Mouse (Mus musculus) midbrain, embryonic 11.5 days (tissue): Measurements from ENCODE around the gene Fndc3b. TPM values are rescaled to one million over a fixed set of nuclear protein-coding genes. Genes with fewer than 3 reads are reported as not detected.

Experiments
- ATAC-seq: fragments of 200-750 bp; cut with Nextera tagmentation; 2 replicates; pipeline ENCODE4 v1.8.0; 2017; ENCODE audit warnings: moderate TSS enrichment, moderate library complexity; ENCODE audit not compliant: low FRiP score
- DNase-seq: peaks from one replicate; pipeline ENCODE4 v3.0.0; 2015; ENCODE audit warnings: low spot score; ENCODE audit errors: missing footprints
- H3K27ac ChIP-seq: fragments of 300-500 bp; sonication (generic); 2 replicates; pipeline ENCODE4 v1.5.1; 2014; ENCODE audit warnings: low read depth, low read length
- H3K27me3 ChIP-seq: fragments of 300-500 bp; sonication (generic); 2 replicates; pipeline ENCODE4 v1.6.1; 2014; ENCODE audit warnings: mild to moderate bottlenecking, low read length, moderate library complexity, mixed read lengths; ENCODE audit not compliant: control insufficient read depth, insufficient read depth
- H3K36me3 ChIP-seq: fragments of 300-500 bp; sonication (generic); 2 replicates; pipeline ENCODE4 v1.6.1; 2014; ENCODE audit warnings: mild to moderate bottlenecking, low read length, moderate library complexity, mixed read lengths; ENCODE audit not compliant: control insufficient read depth, insufficient read depth
- H3K4me1 ChIP-seq: fragments of 300-500 bp; sonication (generic); 2 replicates; pipeline ENCODE4 v1.6.1; 2014; ENCODE audit warnings: low read length; ENCODE audit not compliant: control insufficient read depth, insufficient read depth
- H3K4me2 ChIP-seq: fragments of 300-500 bp; sonication (generic); 2 replicates; pipeline ENCODE4 v1.6.1; 2014; ENCODE audit warnings: mild to moderate bottlenecking, moderate library complexity
- H3K4me3 ChIP-seq: fragments of 300-500 bp; sonication (generic); 2 replicates; pipeline ENCODE4 v1.5.1; 2014; ENCODE audit warnings: low read depth, low read length
- H3K9ac ChIP-seq: fragments of 300-500 bp; sonication (generic); 2 replicates; pipeline ENCODE4 v1.6.1; 2014; ENCODE audit warnings: low read length
- H3K9me3 ChIP-seq: fragments of 300-500 bp; sonication (generic); 2 replicates; pipeline ENCODE4 v1.6.1; 2016; ENCODE audit warnings: low read length; ENCODE audit not compliant: control insufficient read depth
- WGBS: fragments of 180-500 bp; shearing (Covaris S2); extraction: QIAGEN DNeasy Blood & Tissue Kit; methylation state at CpG from one replicate; pipeline ENCODE4 v1.1.7; 2014; 5-methylcytosine and 5-hydroxymethylcytosine counted together
- polyA plus RNA-seq: library from polyadenylated mRNA; unstranded; fragments of >200 nt; fragmentation: Nextera tagmentation; extraction: Ambion mirVana; gene quantifications from 2 replicates; pipeline ENCODE4 v1.2.1, GENCODE M21; 2014

Gene Fndc3b
- polyA plus RNA-seq, 1 experiment from 2014 or later = 10.1 TPM

DNA sequence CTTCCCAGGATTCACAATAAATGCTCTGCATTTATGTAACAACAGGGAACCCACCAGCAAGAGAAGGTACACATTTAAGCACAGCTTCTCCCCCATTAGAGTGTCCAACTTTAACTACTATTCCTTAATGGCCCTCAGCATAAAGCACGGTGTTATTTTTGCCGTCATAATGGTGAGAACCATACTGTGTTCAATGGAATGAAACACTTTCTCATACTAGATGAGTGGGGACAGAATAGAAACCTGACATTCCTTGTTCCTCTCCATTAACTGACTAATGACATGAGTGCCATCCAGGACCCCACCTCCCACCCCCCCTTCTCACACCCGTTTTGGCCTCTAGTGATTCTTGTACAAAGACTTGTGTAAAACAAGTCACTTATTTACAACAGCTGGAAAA, 156.8 kb downstream of the Fndc3b start:
- 87% methylated on average over 3 of the region's 3 CpGs for WGBS
- no peak overlapping the region for H3K27ac ChIP-seq
- H3K4me1 ChIP-seq = no peaks in the 10 kb centered on the region
- H3K9ac ChIP-seq = no peak overlapping the region
- ATAC-seq (no peak), DNase-seq (no peak)
- H3K4me2 ChIP-seq = no peak overlapping the region
- H3K27me3 ChIP-seq = no peaks in the 10 kb centered on the region
- no peaks in the 10 kb centered on the region for H3K9me3 ChIP-seq
- no peak overlapping the region for H3K4me3 ChIP-seq
- no peaks in the 10 kb centered on the region; the same call in 1 of the 2 replicates for H3K36me3 ChIP-seq

DNA sequence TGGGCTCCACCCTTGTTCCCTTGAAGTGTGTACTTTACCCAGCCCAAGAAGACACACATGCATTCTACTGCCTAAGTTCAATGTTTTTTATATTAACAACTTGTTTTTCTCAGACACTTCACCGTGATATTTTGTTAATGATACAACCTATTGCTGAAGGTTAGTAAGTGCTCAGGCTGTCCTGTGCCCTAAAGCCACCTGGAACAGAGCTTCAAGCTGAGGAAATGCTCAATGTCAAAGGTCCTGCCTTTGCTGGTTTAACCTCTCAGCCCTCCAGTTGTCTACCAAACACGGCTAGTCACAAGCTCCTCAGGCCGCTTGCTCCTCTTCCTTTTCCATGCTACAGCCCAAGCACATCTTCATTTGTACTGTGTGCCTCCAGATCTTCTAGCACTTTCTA, 157.3 kb downstream of the Fndc3b start:
- ATAC-seq (no peak), DNase-seq (no peak)
- Histone ChIP-seq H3K27me3 (no peaks in the 10 kb centered on the region), H3K9ac (no peak overlapping the region), H3K4me1 (no peaks in the 10 kb centered on the region), H3K27ac (no peak overlapping the region), H3K4me3 (no peak overlapping the region), H3K36me3 (no peaks in the 10 kb centered on the region; the same call in 1 of the 2 replicates), H3K4me2 (no peak overlapping the region), H3K9me3 (no peaks in the 10 kb centered on the region)
- 88% methylated on average over 3 of the region's 3 CpGs for WGBS

DNA sequence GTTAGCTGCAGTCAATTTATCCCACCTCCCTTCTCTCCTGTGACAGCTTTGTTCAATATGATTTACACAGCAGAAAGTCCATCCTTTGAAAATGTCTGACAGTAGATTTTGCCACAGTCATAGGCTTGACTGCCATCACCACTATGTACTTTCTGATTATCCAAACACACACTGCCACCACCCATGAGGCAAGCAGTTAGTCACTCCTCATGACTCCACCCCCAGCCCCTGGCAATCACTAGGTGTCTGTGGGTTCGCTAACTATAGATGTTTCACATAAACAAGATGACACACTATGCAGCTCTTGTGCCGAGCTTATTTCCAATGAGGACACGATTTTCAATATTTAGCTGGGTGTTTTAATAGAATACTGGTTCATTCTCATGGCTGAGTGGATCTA, 160.1 kb downstream of the Fndc3b start:
- Histone ChIP-seq H3K36me3 (no peaks in the 10 kb centered on the region; the same call in 1 of the 2 replicates), H3K27ac (no peak overlapping the region), H3K4me1 (no peaks in the 10 kb centered on the region), H3K9ac (no peak overlapping the region), H3K4me3 (no peak overlapping the region), H3K27me3 (no peaks in the 10 kb centered on the region), H3K9me3 (no peaks in the 10 kb centered on the region), H3K4me2 (no peak overlapping the region)
- WGBS = 94% methylated on average over 3 of the region's 3 CpGs
- ATAC-seq = no peak
- DNase-seq = no peak

DNA sequence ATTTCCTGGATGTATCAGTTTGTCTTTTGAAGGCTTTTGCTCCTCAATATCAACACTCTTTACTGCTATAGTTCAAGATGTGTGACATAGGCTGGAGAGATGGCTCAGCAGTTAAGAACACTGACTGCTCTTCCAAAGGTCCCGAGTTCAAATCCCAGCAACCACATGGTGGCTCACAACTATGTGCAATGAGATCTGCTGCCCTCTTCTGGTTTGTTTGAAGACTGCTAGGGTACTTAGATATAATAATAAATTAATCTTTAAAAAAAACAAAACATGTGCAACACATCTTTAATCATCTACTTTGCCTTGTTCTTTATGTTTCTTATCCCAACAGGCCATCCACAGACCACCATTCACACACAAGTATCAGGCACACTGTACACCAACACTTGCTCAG, 160.7 kb downstream of the Fndc3b start:
- H3K27me3 ChIP-seq = no peaks in the 10 kb centered on the region
- no peaks in the 10 kb centered on the region for H3K4me1 ChIP-seq
- H3K4me2 ChIP-seq = no peak overlapping the region
- H3K9ac ChIP-seq = no peak overlapping the region
- no peaks in the 10 kb centered on the region for H3K9me3 ChIP-seq
- DNase-seq = no peak
- H3K36me3 ChIP-seq = no peaks in the 10 kb centered on the region; the same call in 1 of the 2 replicates
- H3K27ac ChIP-seq = no peak overlapping the region
- no peak for ATAC-seq
- H3K4me3 ChIP-seq = no peak overlapping the region
- WGBS = 89% methylated on average over 1 of the region's 1 CpGs

DNA sequence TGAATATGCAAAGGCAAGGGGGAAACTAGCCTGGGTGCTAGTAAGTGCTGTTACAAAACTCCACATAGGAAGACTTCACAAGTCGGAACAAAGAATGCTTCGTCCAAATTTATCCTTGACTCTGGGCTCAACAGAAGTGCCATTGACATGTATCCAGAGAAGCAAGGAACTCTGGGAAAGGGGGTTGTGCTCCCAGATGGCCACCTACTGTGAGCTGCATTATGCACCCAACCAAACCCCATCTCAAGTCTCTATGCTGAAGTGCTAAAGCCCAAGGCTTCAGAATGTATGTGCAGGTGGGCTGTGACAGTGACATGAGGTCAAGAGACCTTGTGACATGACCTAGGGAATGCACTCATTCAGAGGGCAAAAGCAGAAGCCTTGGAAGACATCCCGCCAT, 165.5 kb downstream of the Fndc3b start:
- Histone ChIP-seq H3K27ac (no peak overlapping the region), H3K4me3 (no peak overlapping the region), H3K4me1 (no peaks in the 10 kb centered on the region), H3K9ac (no peak overlapping the region), H3K36me3 (no peaks in the 10 kb centered on the region), H3K9me3 (no peaks in the 10 kb centered on the region), H3K27me3 (no peaks in the 10 kb centered on the region), H3K4me2 (no peak overlapping the region)
- ATAC-seq (no peak), DNase-seq (no peak)
- 90% methylated on average over 3 of the region's 3 CpGs for WGBS

DNA sequence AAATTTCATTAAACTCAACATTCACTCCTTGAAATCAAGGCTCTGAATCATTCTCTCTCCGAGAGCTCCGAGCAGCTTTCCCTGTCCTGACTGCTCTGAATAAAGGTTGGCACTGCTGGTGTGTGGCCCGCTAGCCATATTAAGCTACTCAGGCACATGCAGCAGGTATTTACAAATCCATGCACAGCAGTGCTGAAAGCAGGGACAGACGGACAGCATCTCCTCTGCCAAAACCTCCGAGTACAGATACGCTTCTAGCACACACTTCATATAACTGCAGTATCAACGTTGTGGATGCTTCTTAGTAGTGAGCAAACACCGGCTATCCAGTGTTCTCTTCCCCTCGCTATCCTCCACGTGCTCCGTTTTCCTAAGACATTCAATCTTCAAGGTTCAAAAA, 167.0 kb downstream of the Fndc3b start:
- H3K27ac ChIP-seq = no peak overlapping the region
- no peak overlapping the region for H3K4me2 ChIP-seq
- no peaks in the 10 kb centered on the region for H3K36me3 ChIP-seq
- H3K4me3 ChIP-seq = no peak overlapping the region
- H3K9ac ChIP-seq = no peak overlapping the region
- no peak for DNase-seq
- 95% methylated on average over 11 of the region's 11 CpGs for WGBS
- no peaks in the 10 kb centered on the region for H3K4me1 ChIP-seq
- ATAC-seq = no peak
- H3K9me3 ChIP-seq = no peaks in the 10 kb centered on the region
- no peaks in the 10 kb centered on the region for H3K27me3 ChIP-seq

DNA sequence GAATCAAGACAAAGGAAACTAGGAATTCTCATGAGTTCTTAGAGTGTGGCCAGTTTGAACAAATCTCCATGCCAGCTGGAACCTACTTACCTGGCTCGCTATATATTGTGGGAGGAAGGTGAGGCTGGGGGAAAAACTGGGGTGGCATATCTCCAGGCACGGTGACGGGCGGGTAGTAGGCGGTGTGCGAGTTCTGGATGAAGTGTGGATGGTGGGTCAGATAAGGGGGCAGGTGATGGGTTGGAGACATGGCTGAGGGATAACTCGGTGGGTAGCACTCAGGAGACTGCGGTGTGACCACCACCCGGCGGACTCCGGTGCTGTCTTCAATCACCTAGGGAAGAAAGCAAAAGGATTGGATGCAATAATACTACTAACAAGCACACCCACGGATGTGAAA, 169.3 kb downstream of the Fndc3b start:
- no peaks in the 10 kb centered on the region for H3K36me3 ChIP-seq
- H3K9me3 ChIP-seq = no peaks in the 10 kb centered on the region
- H3K9ac ChIP-seq = no peak overlapping the region
- H3K4me3 ChIP-seq = no peak overlapping the region
- ATAC-seq = no peak
- H3K27ac ChIP-seq = no peak overlapping the region
- no peak overlapping the region for H3K4me2 ChIP-seq
- H3K4me1 ChIP-seq = no peaks in the 10 kb centered on the region
- no peak for DNase-seq
- no peaks in the 10 kb centered on the region for H3K27me3 ChIP-seq
- WGBS = 91% methylated on average over 12 of the region's 12 CpGs

DNA sequence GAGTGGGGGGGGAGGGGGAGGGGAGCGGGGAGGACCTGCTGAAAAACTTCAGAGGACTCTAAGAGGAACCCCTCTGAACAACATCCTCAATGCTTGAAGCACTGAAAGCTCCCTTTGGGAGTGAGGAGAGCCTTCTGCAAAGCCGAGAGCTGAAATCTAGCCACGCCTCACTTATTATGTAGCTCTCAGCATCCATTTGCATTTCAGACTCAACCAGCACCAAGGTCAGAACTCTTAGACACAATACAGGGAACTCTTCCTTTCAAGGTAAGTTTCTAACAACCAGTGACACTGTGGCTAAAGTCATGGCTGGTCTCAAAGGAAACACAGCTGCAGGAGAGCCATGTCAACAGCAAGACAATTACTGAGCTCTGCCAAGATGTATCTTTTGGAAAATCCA, 169.9 kb downstream of the Fndc3b start:
- 73% methylated on average over 3 of the region's 3 CpGs for WGBS
- no peak overlapping the region for H3K27ac ChIP-seq
- no peak overlapping the region for H3K4me2 ChIP-seq
- no peaks in the 10 kb centered on the region for H3K36me3 ChIP-seq
- no peaks in the 10 kb centered on the region for H3K9me3 ChIP-seq
- DNase-seq (no peak), ATAC-seq (no peak)
- no peaks in the 10 kb centered on the region for H3K27me3 ChIP-seq
- H3K9ac ChIP-seq = no peak overlapping the region
- no peak overlapping the region for H3K4me3 ChIP-seq
- no peaks in the 10 kb centered on the region for H3K4me1 ChIP-seq

DNA sequence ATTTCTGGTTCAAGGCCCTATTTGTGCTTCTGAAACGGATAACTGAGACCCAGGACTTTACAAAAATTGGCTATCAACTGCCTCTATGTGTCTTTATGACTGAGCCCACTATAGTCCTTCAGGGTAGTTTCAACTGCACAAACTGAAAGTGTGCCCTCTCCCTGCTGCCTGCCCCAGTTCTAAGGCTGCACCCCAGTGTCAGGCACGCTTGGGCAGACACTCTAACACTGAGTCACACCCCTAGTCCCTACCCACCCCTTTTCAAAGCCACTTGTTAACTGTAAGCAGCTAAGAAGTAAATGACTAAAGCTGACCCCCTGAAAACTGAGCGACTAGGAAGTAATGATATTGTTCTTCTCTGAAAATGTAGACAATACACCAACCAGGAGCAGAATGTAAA, 176.9 kb downstream of the Fndc3b start:
- Histone ChIP-seq H3K27me3 (no peaks in the 10 kb centered on the region), H3K4me3 (no peak overlapping the region), H3K4me1 (no peaks in the 10 kb centered on the region), H3K36me3 (no peaks in the 10 kb centered on the region; the same call in 1 of the 2 replicates), H3K27ac (no peak overlapping the region), H3K9ac (no peak overlapping the region), H3K4me2 (no peak overlapping the region), H3K9me3 (no peaks in the 10 kb centered on the region)
- WGBS = 80% methylated on average over 3 of the region's 3 CpGs
- ATAC-seq (no peak), DNase-seq (no peak)

DNA sequence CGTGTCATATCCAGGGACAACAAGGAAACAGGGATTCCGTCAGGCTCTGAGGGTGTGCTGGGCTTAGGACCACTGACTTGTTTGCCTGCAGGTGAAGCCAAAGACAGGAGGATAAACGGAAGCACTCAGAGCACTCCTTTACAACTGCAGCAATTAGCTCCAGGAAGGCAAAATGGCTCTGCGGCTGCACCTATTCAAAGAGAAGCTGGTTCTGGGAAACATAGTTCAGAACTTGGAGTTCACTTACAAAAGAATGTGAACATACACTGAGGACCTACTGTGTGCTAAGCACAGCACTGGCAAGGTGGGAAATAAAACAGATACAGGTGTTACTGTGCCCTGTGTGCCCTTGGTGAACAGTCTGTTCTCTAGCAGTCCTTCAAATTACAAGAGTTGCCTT, 177.4 kb downstream of the Fndc3b start:
- H3K4me3 ChIP-seq = no peak overlapping the region
- ATAC-seq (no peak), DNase-seq (peak; percentile 53)
- 84% methylated on average over 4 of the region's 4 CpGs for WGBS
- H3K9ac ChIP-seq = no peak overlapping the region
- no peak overlapping the region for H3K4me2 ChIP-seq
- H3K27me3 ChIP-seq = no peaks in the 10 kb centered on the region
- no peaks in the 10 kb centered on the region; the same call in 1 of the 2 replicates for H3K36me3 ChIP-seq
- H3K9me3 ChIP-seq = no peaks in the 10 kb centered on the region
- H3K27ac ChIP-seq = no peak overlapping the region
- H3K4me1 ChIP-seq = no peaks in the 10 kb centered on the region
